In the genomic region with DNA sequence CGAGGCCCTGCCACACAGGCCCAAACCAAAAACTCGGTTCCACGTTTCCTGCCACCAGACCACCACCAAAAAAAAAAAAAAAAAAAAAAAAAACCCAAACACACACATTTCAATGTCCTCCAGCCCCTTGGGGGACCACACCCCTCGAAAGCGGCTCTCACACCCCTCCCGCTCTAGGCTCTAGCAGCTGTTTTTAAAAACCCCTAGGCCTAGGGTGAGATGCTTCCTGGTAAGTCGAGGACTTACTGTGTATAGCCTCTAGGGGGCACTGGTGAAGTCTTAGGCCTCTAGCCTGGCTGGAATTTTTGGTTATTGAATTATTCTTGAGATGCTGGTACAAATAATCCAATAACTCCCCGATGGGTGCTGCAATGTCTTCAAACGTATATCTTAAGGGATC, we compare ENCODE assay signal across 11 mouse cellular contexts. TPM values are rescaled to one million over a fixed set of nuclear protein-coding genes. Genes with fewer than 3 reads are reported as not detected.
DNase-seq lines count a peak whose midpoint lies in the region; ATAC-seq and TF ChIP-seq lines count a peak whose summit lies in the region.
"Had no signal": no experiment of that assay in that cellular context is flagged by ENCODE, and none has a peak within 500 bp of the region (broad histone marks: within the 10 kb centered on the region; RNA-seq: fewer than 3 reads in every experiment).

No protein-coding gene starts in this region.

- H3K27me3 ChIP-seq in intestine, postnatal 0 days (replicated peaks; ENCODE audit: control insufficient read depth, insufficient read depth, low read length), result no peaks in the 10 kb centered on the region
- H3K27me3 ChIP-seq in intestine, embryonic 15.5 days (replicated peaks), result no peaks in the 10 kb centered on the region
- H3K27me3 ChIP-seq in forebrain, embryonic 11.5 days (ENCODE audit: control insufficient read depth, insufficient read depth, low read length), result no peaks in the 10 kb centered on the region
- H3K27me3 ChIP-seq: forebrain, embryonic 13.5 days; liver, embryonic 15.5 days; neural tube, embryonic 15.5 days had no signal

- H3K27ac ChIP-seq in intestine, postnatal 0 days (ENCODE audit: low read depth, low read length), result no peak overlapping the region
- H3K27ac ChIP-seq in intestine, embryonic 15.5 days, result no peak overlapping the region
- H3K27ac ChIP-seq in forebrain, embryonic 11.5 days (ENCODE audit: low read depth, low read length), result no peak overlapping the region
- H3K27ac ChIP-seq: forebrain, embryonic 13.5 days; liver, embryonic 15.5 days; neural tube, embryonic 15.5 days had no signal

- no peak overlapping the region for H3K9ac ChIP-seq in intestine, postnatal 0 days (ENCODE audit: low read depth, low read length)
- H3K9ac ChIP-seq in intestine, embryonic 15.5 days, result no peak overlapping the region
- H3K9ac ChIP-seq in forebrain, embryonic 11.5 days (ENCODE audit: low read length), result no peak overlapping the region
- H3K9ac ChIP-seq: forebrain, embryonic 13.5 days; liver, embryonic 15.5 days; neural tube, embryonic 15.5 days had no signal

- H3K36me3 ChIP-seq in intestine, postnatal 0 days (ENCODE audit: control insufficient read depth, insufficient read depth), result no peaks in the 10 kb centered on the region
- H3K36me3 ChIP-seq in intestine, embryonic 15.5 days, result no peaks in the 10 kb centered on the region
- no peaks in the 10 kb centered on the region for H3K36me3 ChIP-seq in forebrain, embryonic 11.5 days (ENCODE audit: control insufficient read depth, insufficient read depth, low read length)
- H3K36me3 ChIP-seq: liver, embryonic 15.5 days; neural tube, embryonic 15.5 days had no signal

- 70% methylated on average over 9 of the region's 9 CpGs for WGBS in intestine, postnatal 0 days
- 67% methylated on average over 9 of the region's 9 CpGs for WGBS in intestine, embryonic 15.5 days
- WGBS in forebrain, embryonic 11.5 days, result 54% methylated on average over 9 of the region's 9 CpGs

- H3K4me1 ChIP-seq in intestine, postnatal 0 days (replicated peaks; ENCODE audit: control insufficient read depth, insufficient read depth, low read length), result no peaks in the 10 kb centered on the region
- no peaks in the 10 kb centered on the region for H3K4me1 ChIP-seq in intestine, embryonic 15.5 days (replicated peaks)
- H3K4me1 ChIP-seq in forebrain, embryonic 11.5 days (replicated peaks; ENCODE audit: control insufficient read depth, insufficient read depth, low read length), result no peaks in the 10 kb centered on the region
- H3K4me1 ChIP-seq: forebrain, embryonic 13.5 days; liver, embryonic 15.5 days; neural tube, embryonic 15.5 days had no signal

- 0 out of 2 replicates have a peak, but pooled peaks cover 3% of the 10 kb centered on the region for H3K9me3 ChIP-seq in intestine, postnatal 0 days (ENCODE audit: control insufficient read depth)
- no peaks in the 10 kb centered on the region for H3K9me3 ChIP-seq in intestine, embryonic 15.5 days
- H3K9me3 ChIP-seq in forebrain, embryonic 11.5 days (ENCODE audit: control insufficient read depth, low read length), result no peaks in the 10 kb centered on the region
- H3K9me3 ChIP-seq: liver, embryonic 15.5 days; neural tube, embryonic 15.5 days had no signal

- H3K4me2 ChIP-seq in intestine, postnatal 0 days (replicated peaks; ENCODE audit: low read depth), result no peak overlapping the region
- no peak overlapping the region for H3K4me2 ChIP-seq in intestine, embryonic 15.5 days (replicated peaks)
- H3K4me2 ChIP-seq in forebrain, embryonic 11.5 days (ENCODE audit: low read depth, low read length, severe bottlenecking), result no peak overlapping the region
- H3K4me2 ChIP-seq: forebrain, embryonic 13.5 days; liver, embryonic 15.5 days; neural tube, embryonic 15.5 days had no signal

- peak; percentile 13 for DNase-seq in urinary bladder, postnatal 14 days (ENCODE audit: low spot score)
- DNase-seq in urinary bladder, postnatal 10 days (ENCODE audit: low spot score), result no peak
- DNase-seq in brain, embryonic 14.5 days (ENCODE audit: low read depth), result peak; percentile 18
- DNase-seq in frontal cortex, postnatal 25 days (ENCODE audit: low spot score in 2 of 2), result no peak
- no peak for DNase-seq in forebrain, embryonic 11.5 days (ENCODE audit: low spot score)

- no peak for ATAC-seq in intestine, postnatal 0 days
- no peak for ATAC-seq in intestine, embryonic 15.5 days
- ATAC-seq in forebrain, embryonic 11.5 days (replicated peaks; ENCODE audit: low FRiP score), result no peak
- ATAC-seq: forebrain, embryonic 13.5 days had no signal

- TF ChIP-seq CTCF in intestine, postnatal 0 days (IDR thresholded peaks at IDR 0.05; ENCODE audit: low read depth), result peak; percentile 68
- peak; percentile 36; the same call in 1 of the 2 replicates for TF ChIP-seq CTCF in brain, embryonic 14.5 days (IDR thresholded peaks at IDR 0.05; ENCODE audit: borderline replicate concordance, extremely low read depth, insufficient read depth, insufficient read length)

- no peak for TF ChIP-seq POLR2A in brain, embryonic 14.5 days (IDR thresholded peaks at IDR 0.05; ENCODE audit: borderline replicate concordance, extremely low read depth, insufficient read depth, insufficient read length, poor library complexity, severe bottlenecking)

- no peak overlapping the region for H3K4me3 ChIP-seq in intestine, postnatal 0 days (ENCODE audit: low read depth, low read length)
- H3K4me3 ChIP-seq in intestine, embryonic 15.5 days (replicated peaks), result no peak overlapping the region
- H3K4me3 ChIP-seq in forebrain, embryonic 11.5 days (ENCODE audit: low read depth, low read length), result no peak overlapping the region
- H3K4me3 ChIP-seq: forebrain, embryonic 13.5 days; liver, embryonic 15.5 days; neural tube, embryonic 15.5 days had no signal

RNA-seq across cellular contexts. Expression of gene Psg17, which starts 7.2 kb away (rescaled TPM):
- polyA plus RNA-seq in intestine, postnatal 0 days (2015; fragmentation: Nextera tagmentation; extraction: Ambion mirVana), result not detected in 2 replicates
- 0.13 TPM in 2 replicates for polyA plus RNA-seq in intestine, embryonic 15.5 days (2015; fragmentation: Nextera tagmentation; extraction: Ambion mirVana)
- 0.16 and 0.19 TPM in 2 replicates for polyA plus RNA-seq in brain, embryonic 14.5 days (2012; rRNA removed)
- polyA plus RNA-seq in forebrain, embryonic 11.5 days (2014; fragmentation: Nextera tagmentation; extraction: Ambion mirVana), result not detected in 2 replicates
- polyA plus RNA-seq: forebrain, embryonic 13.5 days; liver, embryonic 15.5 days; neural tube, embryonic 15.5 days had no signal

RNA-seq across cellular contexts. Expression of gene Mill2, which starts 11.2 kb away (rescaled TPM):
- 0.72 and 1.4 TPM in 2 replicates for polyA plus RNA-seq in intestine, postnatal 0 days (2015; fragmentation: Nextera tagmentation; extraction: Ambion mirVana)
- 0.73 TPM in 2 replicates for polyA plus RNA-seq in intestine, embryonic 15.5 days (2015; fragmentation: Nextera tagmentation; extraction: Ambion mirVana)
- 0.57 and 0.98 TPM in 2 replicates for polyA plus RNA-seq in brain, embryonic 14.5 days (2012; rRNA removed)
- polyA plus RNA-seq in forebrain, embryonic 11.5 days (2014; fragmentation: Nextera tagmentation; extraction: Ambion mirVana), result 0.09 TPM in 1 of 2 replicates, not detected in the other

RNA-seq across cellular contexts. Expression of gene Psg19, which starts 30.3 kb away (rescaled TPM):
- polyA plus RNA-seq in intestine, postnatal 0 days (2015; fragmentation: Nextera tagmentation; extraction: Ambion mirVana), result not detected in 2 replicates
- not detected in 2 replicates for polyA plus RNA-seq in intestine, embryonic 15.5 days (2015; fragmentation: Nextera tagmentation; extraction: Ambion mirVana)
- polyA plus RNA-seq in brain, embryonic 14.5 days (2012; rRNA removed), result 0.07 TPM in 1 of 2 replicates, not detected in the other
- not detected in 2 replicates for polyA plus RNA-seq in forebrain, embryonic 11.5 days (2014; fragmentation: Nextera tagmentation; extraction: Ambion mirVana)
- polyA plus RNA-seq: forebrain, embryonic 13.5 days; liver, embryonic 15.5 days; neural tube, embryonic 15.5 days; stomach, embryonic 14.5 days had no signal

RNA-seq across cellular contexts. Expression of gene Pglyrp1, which starts 42.5 kb away (rescaled TPM):
- 141 and 155 TPM in 2 replicates for polyA plus RNA-seq in intestine, postnatal 0 days (2015; fragmentation: Nextera tagmentation; extraction: Ambion mirVana)
- polyA plus RNA-seq in intestine, embryonic 15.5 days (2015; fragmentation: Nextera tagmentation; extraction: Ambion mirVana), result 53.1 and 72.8 TPM in 2 replicates
- 8.3 and 8.5 TPM in 2 replicates for polyA plus RNA-seq in brain, embryonic 14.5 days (2012; rRNA removed)
- polyA plus RNA-seq in forebrain, embryonic 11.5 days (2014; fragmentation: Nextera tagmentation; extraction: Ambion mirVana), result 0.48 and 0.94 TPM in 2 replicates

Comparison
In these comparisons a context has a peak if more than half of its experiments do, and no peak if none do; other contexts are left out.
1. DNase-seq: peak in urinary bladder, postnatal 14 days (single experiment) and brain, embryonic 14.5 days (single experiment); none in urinary bladder, postnatal 10 days (single experiment), frontal cortex, postnatal 25 days (0 of 2) and forebrain, embryonic 11.5 days (single experiment).